Mouse (Mus musculus) G1E (cell line): ENCODE results near the gene Efcab3. TPM values are rescaled to one million over a fixed set of nuclear protein-coding genes. Genes with fewer than 3 reads are reported as not detected.
"Not testable (repeated sequence)": the region's sequence is repeated elsewhere in the genome, so short reads cannot be mapped to it uniquely, and the experiment has no call there.

Experiments used
- ATAC-seq: 2 replicates; pipeline ENCODE4 v1.8.0; 2016; ENCODE audit warnings: mild to moderate bottlenecking; ENCODE audit not compliant: insufficient number of reproducible peaks, poor library complexity, low FRiP score, severe bottlenecking; ENCODE audit errors: extremely low read depth
- DNase-seq: peaks from one replicate; pipeline ENCODE4 v3.0.0; 2012; ENCODE audit warnings: low spot score
- H3K27me3 ChIP-seq: 2 replicates; pipeline ENCODE4 v1.6.1; 2012; ENCODE audit warnings: mild to moderate bottlenecking, low read length, inconsistent platforms; ENCODE audit not compliant: insufficient read depth
- H3K36me3 ChIP-seq: replicated peaks from 2 replicates; pipeline ENCODE3; 2012; ENCODE audit warnings: mild to moderate bottlenecking, inconsistent platforms
- H3K4me1 ChIP-seq: 2 replicates; pipeline ENCODE4 v1.6.1; 2012; ENCODE audit warnings: low read depth, low read length, inconsistent platforms, mixed read lengths; ENCODE audit not compliant: insufficient read depth
- H3K4me3 ChIP-seq: 2 replicates; pipeline ENCODE4 v1.5.1; 2012; ENCODE audit warnings: low read depth, mild to moderate bottlenecking, inconsistent platforms, low read length, moderate library complexity, mixed read lengths
- H3K9me3 ChIP-seq: replicated peaks from 2 replicates; pipeline ENCODE4 v1.6.1; 2012; ENCODE audit warnings: inconsistent platforms
- CTCF ChIP-seq: IDR thresholded peaks from 2 replicates; pipeline ENCODE4 v1.5.1; 2012; ENCODE audit warnings: low read depth, low read length, inconsistent platforms, mixed read lengths
- GATA1 ChIP-seq: IDR thresholded peaks from 2 replicates; pipeline ENCODE4 v1.6.1; 2012; ENCODE audit warnings: borderline replicate concordance, low read length, inconsistent platforms, mixed read lengths
- GATA2 ChIP-seq: IDR thresholded peaks from 2 replicates; pipeline ENCODE4 v1.6.1; 2012; ENCODE audit warnings: low read depth, low read length, inconsistent platforms, borderline replicate concordance
- POLR2AphosphoS5 ChIP-seq: IDR thresholded peaks from 2 replicates; pipeline ENCODE4 v1.6.1; 2012; ENCODE audit warnings: low read depth, low read length, inconsistent platforms; ENCODE audit not compliant: insufficient replicate concordance
- TAL1 ChIP-seq: conservative IDR thresholded peaks from 2 replicates; pipeline ENCODE4 v1.6.1; 2012; ENCODE audit warnings: low read depth, low read length, inconsistent platforms, mixed read lengths
- polyA plus RNA-seq: library from polyadenylated mRNA; stranded (reverse); fragments of >175 nt; gene quantifications from 2 replicates; pipeline ENCODE4 v1.2.3, GENCODE M21; 2012
- total RNA-seq, 2 experiments: library from RNA; stranded (forward) in 1 of 2; stranded (reverse) in 1 of 2; fragments of 200-1000 nt in 1 of 2; fragments of >200 nt in 1 of 2; fragmentation: Nextera tagmentation in 1 of 2; gene quantifications; 2 replicates each; pipeline ENCODE4 v1.2.3; 2014 to 2017

The Efcab3 gene
- 0.39 TPM in 1 of 2 replicates, not detected in the other for total RNA-seq (2014; fragmentation: Nextera tagmentation)
- total RNA-seq (2017): not detected in 2 replicates
- not detected in 2 replicates for polyA plus RNA-seq

DNA sequence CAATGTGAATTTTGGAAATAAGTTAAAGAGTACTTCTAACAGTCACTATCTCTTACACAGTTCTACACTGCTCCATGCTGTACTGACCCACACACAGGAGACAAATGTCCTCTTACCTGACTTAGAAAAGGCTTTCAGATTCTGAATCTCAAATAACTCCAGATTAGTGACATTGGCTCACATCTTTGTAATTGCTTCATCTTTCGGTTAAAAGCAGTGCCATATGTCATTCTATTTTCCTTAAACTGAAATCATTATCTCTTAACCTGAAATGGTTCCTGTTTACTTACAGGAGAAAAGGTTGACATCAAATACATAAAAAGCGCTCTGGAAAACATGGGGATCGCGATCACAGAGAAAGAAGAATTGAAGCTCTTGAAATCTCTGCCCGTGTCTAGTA lies at the start of gene Efcab3:
Efcab3 (plus strand) TSS at position 301 of the 400 bp plus-strand sequence.
- Histone ChIP-seq H3K27me3 (peaks cover 13% of the 10 kb centered on the region), H3K9me3 (no peaks in the 10 kb centered on the region), H3K36me3 (no peaks in the 10 kb centered on the region), H3K4me1 (no peaks in the 10 kb centered on the region), H3K4me3 (no peak within 1 kb of the TSS)
- TF ChIP-seq CTCF (no peak), GATA2 (no peak), GATA1 (no peak), POLR2AphosphoS5 (no peak), TAL1 (no peak)
- DNase-seq (no peak), ATAC-seq (no peak)

DNA sequence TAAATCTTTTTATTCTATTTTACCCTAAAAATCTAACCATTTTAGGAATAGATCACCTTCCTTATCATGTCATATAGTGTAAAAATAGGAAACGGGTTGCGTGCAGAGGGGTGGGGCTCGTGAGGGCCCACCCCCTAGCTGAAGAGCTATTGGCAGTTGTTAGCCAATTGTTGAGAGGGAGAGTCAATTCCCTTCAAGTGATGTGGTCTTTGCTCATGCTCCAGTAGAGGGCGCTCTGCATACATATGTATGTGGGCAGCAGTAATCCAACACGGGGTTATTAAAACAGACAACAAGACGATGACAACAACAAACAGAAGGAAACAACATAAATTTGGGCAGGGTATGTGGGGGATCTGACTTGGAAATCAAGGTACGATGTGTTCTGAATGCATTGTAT lies 42.3 kb upstream of the Efcab3 start:
- Histone ChIP-seq H3K36me3 (no peaks in the 10 kb centered on the region), H3K4me1 (peaks cover 4% of the 10 kb centered on the region), H3K27me3 (peaks cover 6% of the 10 kb centered on the region), H3K9me3 (no peaks in the 10 kb centered on the region), H3K4me3 (no peak overlapping the region)
- ATAC-seq (peak; percentile 78), DNase-seq (peak; percentile 6)
- no peak for TF ChIP-seq GATA2
- no peak for TF ChIP-seq GATA1
- no peak for TF ChIP-seq POLR2AphosphoS5
- no peak for TF ChIP-seq TAL1
- TF ChIP-seq CTCF: peak; percentile 11; the same call in 1 of the 2 replicates

DNA sequence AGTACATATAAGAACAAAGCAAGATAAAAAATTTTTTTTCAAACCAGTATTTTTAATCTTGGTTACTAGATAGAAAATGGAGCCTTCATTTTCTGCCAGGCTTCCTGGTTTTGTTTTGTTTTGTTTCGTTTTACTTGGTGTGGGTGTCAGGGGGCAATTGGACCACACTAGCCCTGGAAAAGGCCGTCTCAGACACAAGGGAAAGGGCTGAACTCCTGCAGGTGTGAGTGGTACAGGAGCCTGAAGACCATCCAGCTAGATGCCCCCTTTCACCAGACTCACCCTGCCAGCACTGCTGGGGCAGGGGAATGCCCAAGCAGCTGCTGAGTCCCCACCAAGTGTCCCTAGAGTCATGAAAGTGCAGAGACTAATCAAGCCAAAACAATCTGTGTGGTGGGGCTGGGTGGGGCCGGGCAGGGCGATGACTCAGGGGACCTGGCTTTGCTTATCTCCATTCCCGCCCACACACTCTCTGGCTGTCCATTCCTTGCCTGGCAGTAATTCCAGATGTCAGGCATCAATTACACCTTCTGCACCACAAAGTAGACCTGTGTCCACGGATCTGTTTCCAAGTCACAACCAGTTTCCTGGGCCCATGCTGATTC lies 34.5 kb upstream of the Efcab3 start:
- DNase-seq: peak; percentile 19
- peak; percentile 83 for ATAC-seq
- Histone ChIP-seq H3K36me3 (no peaks in the 10 kb centered on the region), H3K4me1 (peaks cover 28% of the 10 kb centered on the region), H3K27me3 (peaks cover 15% of the 10 kb centered on the region), H3K9me3 (no peaks in the 10 kb centered on the region), H3K4me3 (peak overlapping the region; percentile 56; the same call in 1 of the 2 replicates)
- TF ChIP-seq TAL1: peak; percentile 37; the same call in 1 of the 2 replicates
- no peak for TF ChIP-seq GATA2
- TF ChIP-seq POLR2AphosphoS5: no peak

DNA sequence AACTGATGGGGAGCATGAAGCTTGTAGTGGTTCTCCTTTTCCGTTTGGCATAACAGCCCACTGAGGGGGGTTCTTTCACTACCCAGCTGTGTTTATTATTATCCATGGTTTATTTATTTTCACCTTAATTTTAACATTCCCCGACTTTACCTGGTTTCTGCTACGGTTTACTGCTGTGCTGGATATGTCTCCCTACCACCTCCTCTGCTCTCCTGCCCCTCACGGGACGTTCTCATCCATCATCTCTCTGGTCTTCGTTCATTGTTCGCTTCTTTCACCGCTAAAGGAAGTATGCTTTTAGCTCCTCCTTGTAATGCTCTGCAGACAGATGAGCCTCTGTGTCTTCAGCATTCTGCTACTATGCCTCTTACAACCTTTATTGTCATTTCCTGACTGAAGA lies 33.9 kb upstream of the Efcab3 start:
- H3K4me1 ChIP-seq: peaks cover 28% of the 10 kb centered on the region
- no peak overlapping the region for H3K4me3 ChIP-seq
- no peak for TF ChIP-seq GATA1
- TF ChIP-seq POLR2AphosphoS5: no peak
- TF ChIP-seq CTCF: no peak
- TF ChIP-seq TAL1: no peak
- no peak for TF ChIP-seq GATA2
- DNase-seq: no peak
- H3K27me3 ChIP-seq: peaks cover 15% of the 10 kb centered on the region
- ATAC-seq: no peak
- no peaks in the 10 kb centered on the region for H3K9me3 ChIP-seq
- no peaks in the 10 kb centered on the region for H3K36me3 ChIP-seq

DNA sequence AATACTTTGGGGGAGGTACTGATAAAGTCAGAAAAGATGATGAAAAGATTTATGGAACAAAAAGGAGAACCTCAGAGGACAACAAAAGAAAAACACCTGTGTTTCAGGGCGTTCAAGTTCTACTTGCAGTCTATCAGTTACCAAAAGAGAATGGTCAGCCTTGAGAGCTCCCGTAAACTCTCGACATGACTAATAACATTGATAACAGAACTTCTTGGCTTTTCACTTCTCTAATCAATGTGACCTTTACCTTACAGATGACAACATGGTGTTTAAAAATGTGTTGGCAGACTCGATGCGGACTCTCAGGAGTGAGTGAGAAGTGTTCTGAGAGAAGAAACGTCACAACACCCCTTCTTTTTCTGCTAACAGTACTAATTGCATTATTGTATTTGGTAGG lies 33.2 kb upstream of the Efcab3 start:
- H3K4me1 ChIP-seq: peaks cover 28% of the 10 kb centered on the region
- DNase-seq: no peak
- TF ChIP-seq CTCF: no peak
- no peak for TF ChIP-seq TAL1
- TF ChIP-seq GATA1: no peak
- TF ChIP-seq GATA2: no peak
- no peaks in the 10 kb centered on the region for H3K36me3 ChIP-seq
- no peak for ATAC-seq
- H3K4me3 ChIP-seq: no peak overlapping the region
- no peaks in the 10 kb centered on the region for H3K9me3 ChIP-seq
- peaks cover 15% of the 10 kb centered on the region for H3K27me3 ChIP-seq

DNA sequence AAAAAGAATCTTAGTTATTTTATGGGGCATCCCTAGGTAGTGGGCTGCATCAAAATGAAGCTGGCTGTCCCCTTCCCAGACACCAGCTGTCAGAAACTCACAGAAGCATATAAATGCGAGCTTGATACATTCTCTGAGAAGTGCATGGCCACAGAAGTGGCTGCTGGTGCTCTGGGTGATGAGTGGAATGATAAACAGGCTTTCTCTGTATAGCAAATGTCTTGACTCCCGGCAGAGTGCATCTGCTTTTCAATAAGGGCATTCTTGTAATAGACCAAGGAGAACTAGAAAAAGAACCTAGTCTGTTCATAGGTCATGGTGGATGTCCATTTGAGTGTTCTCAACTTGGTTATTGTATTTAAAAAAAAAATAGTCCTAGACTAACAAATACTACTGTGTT lies 32.3 kb upstream of the Efcab3 start:
- H3K4me3 ChIP-seq: no peak overlapping the region
- H3K9me3 ChIP-seq: no peaks in the 10 kb centered on the region
- DNase-seq: no peak
- TF ChIP-seq CTCF (no peak), GATA1 (no peak), POLR2AphosphoS5 (no peak), TAL1 (no peak), GATA2 (no peak)
- H3K36me3 ChIP-seq: no peaks in the 10 kb centered on the region
- H3K4me1 ChIP-seq: peaks cover 24% of the 10 kb centered on the region
- peaks cover 9% of the 10 kb centered on the region for H3K27me3 ChIP-seq
- ATAC-seq: no peak

DNA sequence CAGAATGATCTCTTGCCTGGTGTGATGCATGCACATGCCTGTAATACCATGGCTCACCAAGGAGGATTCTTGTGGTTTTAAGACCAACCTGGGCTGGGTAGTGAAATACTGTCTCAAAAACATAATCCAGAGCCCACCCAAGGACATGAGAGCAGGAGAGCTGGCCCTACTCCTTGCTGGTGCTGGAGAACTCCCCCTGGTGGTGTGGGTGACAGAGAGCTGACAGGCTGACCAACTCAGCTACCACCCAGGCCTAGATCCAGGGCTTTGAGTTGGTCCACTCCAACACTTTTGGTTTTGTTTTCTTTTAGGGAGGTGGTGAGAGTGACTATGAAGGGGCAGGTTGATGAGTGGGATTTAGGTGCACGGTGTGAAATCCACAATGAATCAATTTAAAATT lies 28.3 kb upstream of the Efcab3 start:
- no peaks in the 10 kb centered on the region for H3K9me3 ChIP-seq
- H3K4me3 ChIP-seq: no peak overlapping the region
- H3K36me3 ChIP-seq: no peaks in the 10 kb centered on the region
- H3K27me3 ChIP-seq: peaks cover 6% of the 10 kb centered on the region
- no peak for ATAC-seq
- DNase-seq: no peak
- H3K4me1 ChIP-seq: no peaks in the 10 kb centered on the region
- no peak for TF ChIP-seq CTCF

DNA sequence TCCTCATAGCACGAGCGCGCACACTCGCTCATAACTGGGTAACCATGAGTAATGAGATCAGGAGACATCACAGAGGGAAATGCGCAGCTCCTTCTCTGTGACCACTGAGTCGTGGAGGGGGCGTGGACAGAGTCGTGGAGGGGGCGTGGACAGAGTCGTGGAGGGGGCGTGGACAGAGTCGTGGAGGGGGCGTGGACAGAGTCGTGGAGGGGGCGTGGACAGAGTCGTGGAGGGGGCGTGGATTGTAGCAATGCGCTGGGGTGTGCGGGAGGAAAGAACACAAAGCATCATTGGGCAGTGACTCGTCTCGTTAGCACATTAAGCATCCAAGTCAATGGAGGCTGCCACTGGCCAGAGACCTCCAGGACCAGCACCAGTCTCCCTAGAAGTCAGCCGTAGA lies 49.1 kb downstream of the Efcab3 start:
- not testable (repeated sequence) for DNase-seq, H3K4me3 ChIP-seq, H3K9me3 ChIP-seq, ATAC-seq, H3K4me1 ChIP-seq, H3K36me3 ChIP-seq
- H3K27me3 ChIP-seq: peaks cover 25% of the 10 kb centered on the region
